9 mouse cellular contexts compared by ENCODE assay signal in the genomic region with DNA sequence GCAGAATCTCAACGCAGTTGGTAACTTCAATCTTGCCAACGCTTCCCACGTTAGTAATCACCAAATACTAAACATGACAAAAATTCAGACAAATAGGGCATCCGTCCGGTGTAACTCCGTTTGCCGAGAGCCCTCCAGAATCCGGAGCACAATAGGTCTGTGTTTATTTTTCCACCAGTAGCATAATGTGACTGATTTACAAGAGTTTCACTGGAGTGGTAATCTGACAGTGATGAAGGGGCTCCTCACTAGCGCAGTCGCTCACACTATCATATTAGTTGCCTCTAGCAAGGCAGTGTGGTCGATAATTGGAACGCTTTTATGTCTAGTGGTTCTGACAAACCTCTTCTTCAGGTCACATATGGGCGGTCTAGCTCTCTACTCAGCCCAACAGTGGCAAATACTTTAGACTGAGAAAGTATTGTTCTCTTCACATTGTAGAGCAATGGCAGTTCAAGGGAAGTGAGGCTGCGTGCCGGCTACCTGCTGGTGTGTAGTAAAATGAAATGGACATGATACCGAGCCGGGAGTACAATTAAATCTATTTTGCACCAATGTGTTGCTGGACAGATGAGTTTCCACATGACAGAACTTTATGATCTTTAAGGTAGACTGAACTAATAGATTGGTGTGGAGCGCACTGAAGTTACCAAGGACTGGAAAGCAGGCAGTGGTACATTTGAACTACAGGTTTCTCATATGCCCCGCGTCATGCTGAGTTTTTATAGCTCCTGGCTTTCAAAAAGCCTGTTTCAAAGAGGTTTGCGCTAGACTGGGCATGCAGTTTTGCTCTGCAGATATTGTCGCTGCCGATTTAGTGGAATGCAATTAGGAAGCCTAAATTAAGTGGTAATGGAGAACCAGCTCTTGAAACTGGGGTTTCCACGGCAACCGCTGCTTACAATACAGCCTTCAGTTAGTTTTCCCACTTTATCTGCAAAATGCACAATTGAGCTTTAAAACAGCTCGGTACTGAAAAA.
A peak's percentile ranks its signal among the peaks of the same experiment; 100 is the strongest.
DNase-seq lines count a peak whose midpoint lies in the region; ATAC-seq lines count a peak whose summit lies in the region.
"Had no signal": no experiment of that assay in that cellular context is flagged by ENCODE, and none has a peak within 500 bp of the region (broad histone marks: within the 10 kb centered on the region; RNA-seq: fewer than 3 reads in every experiment).

No protein-coding gene starts in this region.

- peak overlapping the region; percentile 11; the same call in 1 of the 2 replicates for H3K4me2 ChIP-seq in intestine, embryonic 14.5 days (ENCODE audit: low read length)
- no peak overlapping the region for H3K4me2 ChIP-seq in intestine, embryonic 15.5 days (replicated peaks)
- peak overlapping the region; percentile 57 for H3K4me2 ChIP-seq in neural tube, embryonic 12.5 days (replicated peaks)
- H3K4me2 ChIP-seq: embryonic facial prominence, embryonic 15.5 days had no signal

- no peak for ATAC-seq in intestine, embryonic 14.5 days (replicated peaks; ENCODE audit: low FRiP score, low TSS enrichment, low read depth)
- ATAC-seq in intestine, embryonic 15.5 days, result no peak
- ATAC-seq in neural tube, embryonic 12.5 days (ENCODE audit: low FRiP score, low read depth), result peak; percentile 69
- no peak for ATAC-seq in activated CD4-positive, CD25-positive, alpha-beta regulatory T cell, adult 4 months

- H3K4me1 ChIP-seq in intestine, embryonic 14.5 days (replicated peaks; ENCODE audit: control insufficient read depth, insufficient read depth, low read length), result no peaks in the 10 kb centered on the region
- no peaks in the 10 kb centered on the region for H3K4me1 ChIP-seq in intestine, embryonic 15.5 days (replicated peaks)
- H3K4me1 ChIP-seq in hindbrain, embryonic 10.5 days (replicated peaks), result peaks cover 45% of the 10 kb centered on the region
- peaks cover 30% of the 10 kb centered on the region for H3K4me1 ChIP-seq in neural tube, embryonic 12.5 days
- H3K4me1 ChIP-seq: embryonic facial prominence, embryonic 15.5 days had no signal

- 62% methylated on average over 26 of the region's 26 CpGs for WGBS in intestine, embryonic 14.5 days
- 64% methylated on average over 26 of the region's 26 CpGs for whole genome bisulfite sequencing in intestine, embryonic 15.5 days
- WGBS in hindbrain, embryonic 10.5 days, result 60% methylated on average over 26 of the region's 26 CpGs
- 19% methylated on average over 26 of the region's 26 CpGs for WGBS in neural tube, embryonic 12.5 days

- H3K9ac ChIP-seq in intestine, embryonic 14.5 days (ENCODE audit: low read length), result no peak overlapping the region
- no peak overlapping the region for H3K9ac ChIP-seq in intestine, embryonic 15.5 days
- H3K9ac ChIP-seq in neural tube, embryonic 12.5 days, result no peak overlapping the region
- H3K9ac ChIP-seq: embryonic facial prominence, embryonic 15.5 days had no signal

- H3K27ac ChIP-seq in intestine, embryonic 14.5 days (ENCODE audit: low read depth), result no peak overlapping the region
- H3K27ac ChIP-seq in intestine, embryonic 15.5 days, result no peak overlapping the region
- H3K27ac ChIP-seq in hindbrain, embryonic 10.5 days, result peak overlapping the region; percentile 80
- no peak overlapping the region for H3K27ac ChIP-seq in neural tube, embryonic 12.5 days
- H3K27ac ChIP-seq: embryonic facial prominence, embryonic 15.5 days had no signal

- no peak overlapping the region for H3K4me3 ChIP-seq in intestine, embryonic 14.5 days (ENCODE audit: low read depth, low read length)
- no peak overlapping the region for H3K4me3 ChIP-seq in intestine, embryonic 15.5 days (replicated peaks)
- peak overlapping the region; percentile 37 for H3K4me3 ChIP-seq in hindbrain, embryonic 10.5 days
- 0 out of 2 replicates have a peak overlapping the region, but pooled peaks have one; percentile 11 for H3K4me3 ChIP-seq in neural tube, embryonic 12.5 days
- H3K4me3 ChIP-seq: embryonic facial prominence, embryonic 15.5 days had no signal

- H3K9me3 ChIP-seq in intestine, embryonic 14.5 days (ENCODE audit: control insufficient read depth, low read length), result no peaks in the 10 kb centered on the region
- H3K9me3 ChIP-seq in intestine, embryonic 15.5 days, result no peaks in the 10 kb centered on the region
- no peaks in the 10 kb centered on the region for H3K9me3 ChIP-seq in hindbrain, embryonic 10.5 days
- no peaks in the 10 kb centered on the region for H3K9me3 ChIP-seq in neural tube, embryonic 12.5 days
- H3K9me3 ChIP-seq: embryonic facial prominence, embryonic 15.5 days had no signal

- H3K27me3 ChIP-seq in intestine, embryonic 14.5 days (replicated peaks; ENCODE audit: control insufficient read depth, insufficient read depth, low read length), result no peaks in the 10 kb centered on the region
- H3K27me3 ChIP-seq in intestine, embryonic 15.5 days (replicated peaks), result no peaks in the 10 kb centered on the region
- H3K27me3 ChIP-seq in hindbrain, embryonic 10.5 days (ENCODE audit: insufficient read depth, poor library complexity, severe bottlenecking), result peaks cover 20% of the 10 kb centered on the region
- no peaks in the 10 kb centered on the region; the same call in 1 of the 2 replicates for H3K27me3 ChIP-seq in neural tube, embryonic 12.5 days (replicated peaks)
- H3K27me3 ChIP-seq: embryonic facial prominence, embryonic 15.5 days had no signal

- no peaks in the 10 kb centered on the region for H3K36me3 ChIP-seq in intestine, embryonic 14.5 days (ENCODE audit: control insufficient read depth, insufficient read depth, low read length)
- no peaks in the 10 kb centered on the region for H3K36me3 ChIP-seq in intestine, embryonic 15.5 days
- H3K36me3 ChIP-seq in hindbrain, embryonic 10.5 days, result no peaks in the 10 kb centered on the region
- H3K36me3 ChIP-seq in neural tube, embryonic 12.5 days, result no peaks in the 10 kb centered on the region
- H3K36me3 ChIP-seq: embryonic facial prominence, embryonic 15.5 days had no signal

- DNase-seq in intestine, embryonic 14.5 days (ENCODE audit: low spot score), result no peak
- DNase-seq in hindbrain, embryonic 10.5 days (ENCODE audit: low spot score), result peak; percentile 33
- peak; percentile 33 to 41 for DNase-seq in layer of hippocampus, postnatal 25 days (ENCODE audit: extremely low spot score in 1 of 2, low spot score in 1 of 2)
- no peak for DNase-seq in ovary, postnatal 36 days (ENCODE audit: low spot score)
- DNase-seq in urinary bladder, adult 18-20 months (ENCODE audit: low spot score in 2 of 2), result no peak

Comparison
In these comparisons a context has a peak if more than half of its experiments do, and no peak if none do; other contexts are left out.
1. DNase-seq: peak in hindbrain, embryonic 10.5 days (single experiment) and layer of hippocampus, postnatal 25 days (2 of 2); none in intestine, embryonic 14.5 days (single experiment), ovary, postnatal 36 days (single experiment) and urinary bladder, adult 18-20 months (0 of 2).
2. H3K4me3 ChIP-seq: peak in hindbrain, embryonic 10.5 days (single experiment) and neural tube, embryonic 12.5 days (single experiment); none in intestine, embryonic 14.5 days (single experiment) and intestine, embryonic 15.5 days (single experiment).